Mouse (Mus musculus) cerebellum, adult 9-10 months (tissue): ENCODE data around the gene Ggt5.
"Not testable (repeated sequence)": the region's sequence is repeated elsewhere in the genome, so short reads cannot be mapped to it uniquely, and the experiment has no call there.

Source experiments
- DNase-seq: peaks from one replicate; pipeline ENCODE4 v3.0.0; 2022

The Ggt5 gene

GRCm38 (mm10) chr10:75589129-75589528 is at the start of gene Ggt5:
TSS of gene Ggt5 (plus strand) at chr10:75589340.
- no peak for DNase-seq

DNA sequence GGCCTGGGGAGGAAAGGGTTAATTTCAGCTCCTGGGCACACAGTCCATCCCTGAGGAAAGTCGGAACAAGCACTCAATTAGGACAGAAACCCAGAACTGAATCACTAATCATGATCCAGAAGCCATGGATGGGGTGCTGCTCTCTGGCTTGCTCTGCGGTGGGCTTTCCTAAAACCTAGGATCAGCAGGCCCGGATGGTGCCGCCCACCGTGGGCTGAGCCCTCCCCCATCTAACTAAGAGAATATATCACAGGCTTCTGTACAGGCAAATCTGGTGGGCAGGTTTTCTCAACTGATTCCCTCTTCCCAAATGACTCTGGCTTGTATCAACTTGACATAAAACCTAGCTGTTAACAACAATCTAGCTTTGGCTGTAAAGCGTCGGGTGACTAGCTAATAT is 41.2 kb upstream of the Ggt5 start:
- DNase-seq, result no peak

DNA sequence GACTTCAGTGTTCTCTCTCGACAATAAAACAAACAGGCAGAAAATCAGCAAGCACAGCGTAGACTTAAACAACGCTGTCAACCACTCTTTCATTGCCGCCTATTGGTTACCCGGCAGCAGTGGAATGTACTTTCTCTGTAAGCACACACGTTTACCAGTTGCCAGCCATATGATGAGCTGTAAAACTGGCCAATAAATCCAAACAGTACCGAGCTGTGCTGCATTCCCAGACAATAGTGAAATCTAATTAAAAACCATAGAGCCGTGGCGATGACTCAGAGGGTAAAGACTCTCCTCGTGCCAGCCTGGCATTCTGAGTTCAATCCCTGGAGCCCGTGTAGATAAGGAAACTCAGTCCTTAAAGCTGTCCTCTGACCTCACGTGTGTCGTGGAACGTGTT is 40.7 kb upstream of the Ggt5 start:
- DNase-seq, result no peak

- DNase-seq, result no peak
Observed at GRCm38 (mm10) chr10:75549886-75550285, 39.3 kb upstream of the Ggt5 start.

DNA sequence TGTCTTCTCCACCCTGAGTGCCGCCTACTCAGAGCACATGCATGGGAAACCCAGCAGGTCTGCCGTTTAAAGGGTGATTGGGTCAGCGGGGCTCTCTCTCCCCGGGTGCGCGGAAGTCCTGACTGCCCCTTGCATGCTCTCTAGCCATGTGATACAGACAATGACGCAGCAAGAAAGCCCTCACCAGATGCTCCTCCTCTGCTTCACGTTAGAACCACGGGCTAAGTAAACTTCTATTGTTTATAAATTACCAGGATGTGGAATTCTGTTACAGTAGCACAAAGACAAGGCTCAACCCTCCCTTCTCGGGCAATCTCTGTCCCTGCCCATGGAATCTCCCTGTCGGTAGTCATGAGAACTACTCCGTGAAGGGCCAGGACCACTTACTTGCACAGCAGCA is 38.0 kb upstream of the Ggt5 start:
- DNase-seq, result no peak

DNA sequence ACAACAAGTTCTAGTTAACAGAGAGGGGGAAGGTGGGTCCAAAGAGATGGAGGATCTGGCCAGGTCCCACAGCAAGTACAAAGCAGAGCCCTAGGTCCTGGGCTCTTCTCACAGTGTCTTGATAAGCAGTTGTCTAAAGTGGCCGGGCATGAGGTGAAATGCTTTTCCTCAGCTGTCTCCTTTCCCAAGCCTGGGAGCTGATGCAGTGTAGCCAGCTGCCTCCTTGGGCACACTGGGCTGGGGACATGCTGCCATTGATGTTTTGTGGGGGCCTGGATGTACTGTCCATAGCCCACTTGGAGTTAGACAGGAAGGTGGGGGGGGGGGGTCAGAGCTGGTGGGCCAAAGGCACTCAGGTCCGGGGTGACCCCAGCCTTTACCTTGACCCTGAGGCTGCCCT is 37.0 kb upstream of the Ggt5 start:
- no peak for DNase-seq

DNA sequence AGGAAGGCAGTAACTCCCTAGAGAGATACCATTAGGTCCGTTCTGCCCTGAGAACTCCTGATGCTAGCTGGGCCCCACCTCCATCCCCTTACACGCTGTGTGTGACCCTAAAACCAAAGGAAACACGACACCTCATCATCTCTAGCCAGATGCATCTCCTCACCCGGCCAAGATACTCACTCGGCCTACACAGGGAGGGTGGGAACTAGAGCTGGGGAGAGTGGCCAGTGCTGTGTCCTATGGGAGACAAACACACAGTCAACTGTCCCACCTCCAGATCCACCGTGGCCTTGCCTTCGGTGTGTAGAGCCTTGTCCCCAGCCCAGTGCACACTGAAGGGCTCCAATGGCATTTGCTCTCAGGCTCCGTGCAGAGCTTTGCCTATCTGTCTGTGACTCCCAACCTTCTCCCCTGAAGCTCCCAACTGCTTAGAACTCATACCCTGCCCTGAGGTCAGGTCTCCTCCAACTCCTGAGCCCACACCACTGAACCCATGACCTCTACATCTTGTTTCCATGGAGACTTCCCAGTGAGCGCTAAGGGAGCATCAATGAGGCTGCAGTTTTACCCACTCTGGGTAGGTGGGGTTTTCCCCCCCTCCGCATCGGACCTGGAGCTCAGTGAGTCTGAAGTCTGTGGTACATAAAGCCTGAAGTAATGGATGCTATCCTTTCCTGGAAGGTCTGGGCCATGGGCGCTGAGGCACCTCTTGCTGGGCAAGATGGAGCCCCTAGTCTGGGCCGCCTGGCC is 36.3 kb upstream of the Ggt5 start:
- DNase-seq, result no peak

DNA sequence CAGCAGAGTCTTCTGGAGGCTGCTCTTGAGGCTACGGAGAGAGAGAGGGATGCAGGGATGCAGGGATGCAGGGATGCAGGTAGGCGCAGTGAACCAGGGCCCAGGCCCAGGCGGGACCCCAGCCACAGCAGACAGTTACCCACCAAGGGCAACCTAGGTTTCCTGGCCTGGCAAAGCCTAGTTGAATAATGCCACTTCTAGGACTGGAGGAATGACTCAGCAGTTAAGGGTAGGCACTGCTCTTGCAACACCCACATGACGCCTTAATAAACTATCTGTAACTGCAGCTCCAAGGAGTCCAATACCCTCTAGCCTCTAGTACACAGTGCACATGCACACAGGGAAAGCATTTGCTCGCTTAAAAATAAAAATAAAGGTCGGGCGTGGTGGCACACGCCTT is 35.0 kb upstream of the Ggt5 start:
- DNase-seq, result no peak

DNA sequence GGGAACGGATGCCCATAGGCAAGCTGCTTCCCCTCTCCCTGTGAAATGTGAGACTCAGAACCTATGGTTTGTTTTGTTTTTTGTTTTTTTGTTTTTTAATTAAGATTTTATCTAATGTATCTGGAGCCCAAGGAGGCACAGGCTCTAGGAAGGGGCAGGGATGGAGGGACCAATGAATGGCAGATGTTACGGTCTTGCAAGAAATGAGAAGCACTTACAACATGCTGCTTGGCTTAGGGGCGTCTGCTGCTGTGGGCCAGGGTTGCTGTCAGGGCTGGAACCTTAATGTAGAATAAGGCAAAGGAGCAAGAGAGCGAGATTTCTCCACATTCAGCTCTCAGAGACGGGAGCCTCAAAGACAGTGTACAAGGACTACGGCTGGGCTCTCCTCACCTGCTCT is 33.6 kb upstream of the Ggt5 start:
- no peak for DNase-seq

- peak; percentile 67 for DNase-seq
Observed at GRCm38 (mm10) chr10:75556026-75556425, 33.1 kb upstream of the Ggt5 start.

GRCm38 (mm10) chr10:75558515-75558914 is 30.6 kb upstream of the Ggt5 start:
- DNase-seq, result peak; percentile 90

GRCm38 (mm10) chr10:75559041-75559675 is 30.0 kb upstream of the Ggt5 start:
- DNase-seq, result peak; percentile 58

- DNase-seq, result peak; percentile 82
Observed at GRCm38 (mm10) chr10:75559676-75560548, 29.2 kb upstream of the Ggt5 start, which contains the start of gene Lrrc75b. TSS of gene Lrrc75b (minus strand) at chr10:75560330.

DNA sequence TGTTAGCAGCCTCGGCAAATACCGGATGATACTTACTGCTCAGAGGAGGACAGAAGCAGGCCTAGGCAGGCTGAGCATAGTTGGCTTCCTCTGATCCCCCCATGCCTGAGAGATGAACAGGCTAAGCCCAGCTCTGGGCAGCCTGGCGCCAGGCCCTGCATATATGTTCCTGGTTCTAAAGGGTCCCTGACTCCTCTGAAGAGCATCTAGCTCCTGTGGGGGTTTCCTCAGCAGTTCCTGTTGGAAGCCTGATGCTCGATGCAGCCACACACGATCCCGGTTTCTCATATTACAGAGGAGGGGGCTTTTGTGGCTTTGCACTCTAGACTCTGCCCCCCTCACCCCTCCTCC is 28.6 kb upstream of the Ggt5 start:
- no peak for DNase-seq

GRCm38 (mm10) chr10:75561071-75561654 is 28.0 kb upstream of the Ggt5 start, which contains the start of gene Ggt1:
TSS of gene Ggt1 (plus strand) at chr10:75561604.
- DNase-seq, result peak; percentile 45

DNA sequence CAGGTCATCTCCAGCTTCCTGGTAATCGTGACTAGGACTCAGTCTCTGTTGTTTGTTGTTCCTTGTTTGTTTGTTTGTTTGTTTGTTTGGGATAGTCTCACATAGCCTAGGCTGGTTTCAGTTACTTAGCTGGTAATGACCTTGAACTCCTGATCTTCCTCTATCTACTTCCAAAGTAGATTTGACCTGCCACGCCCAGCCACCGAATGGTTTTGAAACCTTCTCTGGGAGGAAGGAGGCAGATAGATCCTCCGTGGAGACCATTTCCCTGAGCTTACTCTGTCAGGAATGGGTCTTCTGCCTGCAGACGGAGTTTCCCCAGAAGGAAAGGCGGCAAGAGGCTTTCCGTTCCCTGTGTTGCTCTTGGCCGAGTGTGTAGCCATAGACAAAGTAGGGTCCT is 26.5 kb upstream of the Ggt5 start:
- no peak for DNase-seq

DNA sequence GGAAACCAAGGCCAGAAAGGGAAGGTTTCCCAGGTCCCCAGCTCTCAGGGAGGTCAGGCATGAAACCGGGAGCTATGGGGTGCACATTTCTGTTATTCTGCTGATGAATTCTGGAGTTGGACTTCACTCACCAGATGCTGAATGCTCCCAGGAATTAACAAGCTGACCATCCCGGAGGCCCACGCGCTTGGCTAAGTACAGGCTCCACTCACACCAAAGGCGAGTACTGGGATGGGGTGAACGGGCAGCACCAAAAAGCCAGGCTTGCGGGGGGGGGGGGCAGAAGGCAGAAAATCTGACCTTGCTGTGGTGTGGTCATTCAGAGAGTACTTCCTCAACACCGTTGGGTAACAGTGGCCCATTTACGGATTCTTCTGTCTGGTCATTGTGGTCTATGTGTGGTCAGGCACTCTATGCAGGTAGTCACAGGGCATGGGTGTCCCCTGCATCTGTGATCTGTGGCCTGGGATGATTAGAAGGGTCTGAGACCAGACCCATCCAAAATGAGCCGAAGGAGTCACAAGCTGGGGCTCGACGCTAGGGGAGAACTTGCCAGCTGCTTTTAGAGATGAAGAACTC is 24.4 kb upstream of the Ggt5 start:
- no peak for DNase-seq

DNA sequence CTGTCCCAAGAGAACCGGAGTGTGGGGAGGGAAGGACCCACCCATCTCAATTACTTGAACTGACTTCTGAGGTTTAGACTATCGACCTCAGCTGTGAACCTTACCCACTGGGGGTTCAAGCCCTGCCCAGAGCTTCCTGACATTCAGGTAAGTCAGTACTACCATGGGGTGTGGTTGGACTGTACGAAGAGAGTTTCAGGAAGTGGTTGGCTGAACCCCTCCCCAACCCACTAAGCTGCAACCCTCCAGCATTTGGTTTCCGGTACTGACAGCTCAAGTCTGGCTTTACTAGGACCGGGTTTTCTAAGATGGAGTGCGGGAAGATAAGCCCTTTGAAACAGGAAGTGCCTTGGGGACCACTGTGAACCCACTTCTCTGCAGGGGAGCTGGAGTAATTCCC is 23.7 kb upstream of the Ggt5 start:
- DNase-seq, result no peak

DNA sequence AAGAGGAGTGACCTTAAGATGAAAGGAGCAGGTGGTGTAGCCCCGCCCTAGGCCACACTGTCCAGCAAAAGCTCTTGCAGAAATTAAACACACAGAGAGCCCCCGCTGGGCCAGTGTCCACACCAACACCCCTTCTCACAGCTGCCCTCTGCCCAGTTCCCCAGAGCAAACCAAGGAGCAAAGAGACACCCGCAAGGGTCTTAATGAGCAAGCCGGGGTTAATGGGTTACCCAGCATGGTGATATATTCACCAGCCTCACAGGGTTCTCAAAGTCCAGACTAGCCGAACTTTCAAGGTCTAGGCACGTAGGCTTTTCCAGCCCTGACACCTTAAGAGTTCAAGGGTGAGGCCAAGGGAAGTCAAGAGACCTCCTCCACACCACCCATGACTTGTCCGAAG is 23.2 kb upstream of the Ggt5 start:
- no peak for DNase-seq

GRCm38 (mm10) chr10:75566321-75566720 is 22.8 kb upstream of the Ggt5 start:
- no peak for DNase-seq

DNA sequence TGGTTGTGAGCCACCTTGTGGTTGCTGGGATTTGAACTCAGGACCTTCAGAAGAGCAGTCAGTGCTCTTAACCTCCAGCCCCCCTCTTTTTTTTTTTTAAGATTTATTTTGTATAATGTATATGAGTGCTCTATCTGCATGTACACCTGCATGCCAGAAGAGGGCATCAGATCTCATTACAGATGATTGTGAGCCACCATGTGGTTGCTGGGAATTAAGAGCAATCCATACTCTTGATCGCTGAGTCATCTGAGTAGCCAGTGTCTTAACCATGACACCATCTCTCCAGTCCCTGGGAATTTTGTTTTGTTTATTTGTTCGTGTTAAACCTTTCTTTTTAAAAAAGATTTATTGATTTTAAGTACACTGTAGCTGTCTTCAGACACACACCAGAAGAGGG is 22.4 kb upstream of the Ggt5 start:
- not testable (repeated sequence) for DNase-seq

DNA sequence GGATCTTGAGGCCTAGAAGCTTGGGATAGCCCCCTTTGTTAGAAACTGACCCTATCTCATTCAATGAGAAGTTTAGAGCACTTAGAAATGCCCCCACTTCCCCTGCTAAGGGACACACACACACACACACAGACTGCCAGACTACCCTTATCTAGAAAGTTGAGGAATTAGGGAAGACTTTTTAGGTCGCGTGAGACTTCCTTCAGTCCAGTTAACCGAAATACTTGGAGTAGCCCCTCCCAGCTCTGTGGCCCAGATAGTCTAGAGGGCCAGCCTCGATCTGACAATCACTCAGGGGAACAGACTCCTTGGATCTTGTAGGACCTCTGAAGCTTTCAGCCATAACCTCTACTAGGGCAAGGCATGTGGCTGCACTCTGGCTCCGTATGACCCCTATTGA is 21.1 kb upstream of the Ggt5 start:
- no peak for DNase-seq

- no peak for DNase-seq
Observed at GRCm38 (mm10) chr10:75568441-75568840, 20.7 kb upstream of the Ggt5 start.
